Mouse (Mus musculus): ENCODE results near the gene Nudt8.

The Nudt8 gene

DNA sequence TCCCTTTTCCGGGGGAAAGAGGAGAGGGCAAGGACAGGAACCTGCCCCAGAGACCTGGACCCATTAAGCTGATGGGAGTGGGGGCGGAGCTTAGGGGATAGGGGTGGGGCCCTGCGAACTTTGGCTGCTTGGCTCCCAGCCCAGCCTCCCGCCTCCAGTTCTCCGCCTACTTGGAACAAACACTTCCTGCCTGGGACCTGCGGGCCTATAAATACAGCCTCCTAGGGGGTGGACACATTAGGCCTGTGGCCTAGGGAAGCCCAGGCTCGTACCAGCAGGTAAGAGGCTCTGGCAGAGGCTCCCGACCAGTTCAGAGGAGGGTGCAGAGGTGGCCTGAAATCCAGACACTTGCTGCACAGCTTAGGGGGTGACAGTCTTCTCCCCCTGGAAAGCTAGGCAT, 14.0 kb upstream of the Nudt8 start, which contains the start of gene Acy3:
TSS of gene Acy3 (plus strand) at position 237 of the 400 bp plus-strand sequence.
- peak; percentile 91 for DNase-seq (ENCODE audit: low read depth, low spot score)

DNA sequence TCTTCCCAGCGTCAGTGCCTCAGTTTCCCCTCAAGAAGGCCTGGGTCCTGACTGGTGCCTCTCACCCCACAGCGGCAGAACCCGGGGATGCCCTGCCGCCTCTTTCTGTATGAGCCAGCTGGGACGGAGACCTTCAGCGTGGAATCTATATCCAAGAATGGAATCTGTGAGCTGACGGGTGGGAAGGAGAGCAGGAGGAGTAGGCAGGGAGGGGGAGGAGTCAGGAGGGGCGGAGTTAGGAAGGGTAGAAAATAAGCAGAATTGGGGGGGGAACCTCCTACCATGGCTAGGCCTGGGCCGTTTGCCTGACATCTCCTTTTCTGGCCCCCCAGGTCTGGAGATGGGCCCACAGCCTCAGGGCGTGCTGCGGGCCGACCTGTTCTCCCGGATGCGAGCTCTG, 12.3 kb upstream of the Nudt8 start:
- DNase-seq (ENCODE audit: low read depth, low spot score), result peak; percentile 38

DNA sequence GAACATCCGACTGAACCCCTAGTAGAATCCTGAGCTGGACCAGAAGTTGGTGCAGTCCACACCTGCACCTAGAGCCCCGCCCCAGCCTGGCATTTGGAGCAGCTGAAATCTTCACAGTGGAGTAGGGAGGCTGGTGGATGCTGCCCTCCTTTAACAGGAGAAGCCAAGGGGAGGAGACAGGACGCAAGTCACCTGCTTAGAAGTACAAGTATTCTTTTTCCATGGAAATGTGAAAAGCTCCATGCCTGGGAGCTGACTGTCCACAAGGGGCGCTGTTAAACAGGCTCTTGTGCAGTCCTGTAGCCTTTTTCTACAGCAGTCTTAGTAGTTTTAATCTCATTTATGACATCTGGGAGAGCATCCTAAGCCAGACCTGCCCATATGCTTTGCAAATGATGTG, 11.6 kb upstream of the Nudt8 start:
- peak; percentile 79 for DNase-seq (ENCODE audit: low read depth, low spot score)

DNA sequence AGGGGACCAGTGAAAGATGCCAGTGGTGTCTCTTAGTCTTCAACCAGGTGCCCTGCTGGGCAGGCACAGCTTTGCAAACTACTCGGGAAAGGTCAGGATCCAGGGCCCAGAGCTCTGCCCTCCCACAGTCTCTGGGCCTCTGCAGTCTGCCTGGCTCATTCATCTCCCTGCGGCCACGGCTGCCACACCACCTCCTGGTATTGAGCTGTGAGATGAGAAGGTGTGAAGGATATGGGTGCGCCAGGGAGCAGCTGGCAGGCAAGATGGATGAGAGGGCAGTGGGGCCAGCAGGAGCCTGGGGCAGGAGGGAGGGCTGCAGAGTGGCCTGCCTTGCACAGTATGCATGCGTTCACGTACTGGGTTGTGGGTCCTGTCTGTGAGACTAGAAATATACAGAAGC, 9.6 kb upstream of the Nudt8 start:
- DNase-seq (ENCODE audit: low read depth, low spot score), result no peak

DNA sequence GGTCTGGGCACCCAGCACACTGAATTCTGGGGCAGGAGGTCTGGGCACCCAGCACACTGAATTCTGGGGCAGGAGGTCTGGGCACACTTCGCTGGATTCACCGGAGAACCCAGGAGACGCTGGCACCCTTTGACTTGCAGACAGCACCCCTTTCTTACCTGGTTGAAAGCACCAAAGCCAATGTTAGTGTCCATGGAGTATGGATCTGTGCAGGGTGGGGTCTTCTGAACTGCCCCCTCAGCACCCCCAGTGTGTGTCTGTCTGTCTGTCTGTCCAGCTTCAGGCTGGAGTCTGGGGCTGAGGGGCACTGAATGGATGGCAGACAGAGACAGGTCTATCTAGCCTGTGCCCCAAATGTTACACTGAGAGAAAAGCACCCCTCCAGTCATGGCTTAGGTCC, 8.8 kb upstream of the Nudt8 start:
- no peak for DNase-seq (ENCODE audit: low read depth, low spot score)

DNA sequence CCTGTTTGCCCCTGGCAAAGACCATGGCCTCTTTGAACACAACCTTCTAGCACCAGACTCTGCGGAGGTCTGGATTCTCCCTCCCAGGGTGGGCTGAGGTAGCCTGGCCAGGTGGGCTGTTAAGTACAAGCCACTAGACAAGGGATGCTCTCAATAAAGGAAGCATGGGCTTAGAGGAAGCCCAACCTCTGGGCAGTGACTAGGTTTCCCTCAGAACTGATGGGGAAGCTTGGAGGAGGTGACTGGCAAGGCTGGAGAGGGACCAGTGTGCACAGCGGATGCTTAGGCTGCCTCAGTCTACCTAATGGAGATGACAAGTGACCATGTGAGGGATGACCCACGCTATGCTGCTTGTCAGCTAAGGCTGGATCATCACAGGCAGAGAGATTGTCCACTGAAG, 8.4 kb upstream of the Nudt8 start:
- no peak for DNase-seq (ENCODE audit: low read depth, low spot score)

DNA sequence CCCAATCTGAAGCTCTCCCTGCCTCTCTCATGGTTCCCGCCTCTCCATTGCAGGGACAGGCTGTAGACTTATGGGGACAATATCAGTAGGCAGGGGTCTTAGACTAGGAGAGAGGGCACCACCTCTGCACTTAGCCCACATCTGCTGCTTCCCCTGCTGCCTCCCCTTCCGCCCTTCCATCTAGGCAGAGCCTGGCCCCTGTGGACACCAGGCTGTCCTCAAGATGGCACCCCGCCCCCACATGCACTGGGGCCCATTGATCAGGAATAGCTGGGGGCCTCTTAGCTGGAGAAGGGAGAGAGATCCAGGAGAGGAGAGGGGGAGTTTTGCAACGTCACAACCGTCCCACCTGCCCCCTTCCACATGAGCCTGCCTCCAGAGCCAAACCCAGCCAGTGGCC, 8.0 kb upstream of the Nudt8 start, which contains the start of gene Tbx10:
TSS of gene Tbx10 (plus strand) at position 337 of the 400 bp plus-strand sequence.
- no peak for DNase-seq (ENCODE audit: low read depth, low spot score)

DNA sequence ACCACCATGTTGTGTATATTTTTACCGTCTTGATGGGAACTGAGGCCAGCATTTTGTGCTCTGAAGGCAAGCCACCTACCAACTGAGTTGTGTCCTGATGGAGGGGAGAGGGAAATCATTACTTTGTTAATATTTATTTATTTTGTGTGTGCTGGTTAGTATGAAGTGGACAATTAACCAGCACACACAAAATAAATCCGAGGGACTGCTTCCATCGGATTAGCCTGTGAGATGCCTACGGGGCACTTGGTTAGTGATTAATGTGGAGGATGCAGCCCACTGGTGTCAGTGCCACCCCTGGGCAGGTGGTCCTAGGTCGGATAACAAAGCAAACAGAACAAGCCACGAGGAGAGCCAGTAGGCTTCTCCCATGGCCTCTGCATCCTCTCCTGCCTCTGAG, 5.4 kb upstream of the Nudt8 start:
- DNase-seq (ENCODE audit: low read depth, low spot score), result no peak

DNA sequence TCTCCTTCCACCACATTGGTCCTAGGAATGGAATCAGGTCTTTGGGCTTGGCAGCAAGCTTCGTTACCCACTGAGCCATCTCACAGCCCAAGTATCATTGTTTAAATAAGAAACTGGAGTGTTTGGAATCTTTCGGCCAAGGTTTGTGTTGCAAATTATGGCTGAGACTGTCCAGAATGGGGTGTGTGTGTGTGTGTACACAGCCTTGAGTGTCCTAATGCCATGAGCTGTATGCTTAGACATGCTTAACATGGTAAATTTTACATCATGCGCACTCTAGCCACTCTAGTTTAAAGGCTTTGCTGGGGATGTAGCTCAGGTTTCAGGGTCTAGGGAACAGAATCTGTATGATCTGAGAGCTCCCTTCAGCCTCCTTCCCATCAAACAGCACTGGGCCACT, 4.9 kb upstream of the Nudt8 start:
- DNase-seq (ENCODE audit: low read depth, low spot score), result no peak

DNA sequence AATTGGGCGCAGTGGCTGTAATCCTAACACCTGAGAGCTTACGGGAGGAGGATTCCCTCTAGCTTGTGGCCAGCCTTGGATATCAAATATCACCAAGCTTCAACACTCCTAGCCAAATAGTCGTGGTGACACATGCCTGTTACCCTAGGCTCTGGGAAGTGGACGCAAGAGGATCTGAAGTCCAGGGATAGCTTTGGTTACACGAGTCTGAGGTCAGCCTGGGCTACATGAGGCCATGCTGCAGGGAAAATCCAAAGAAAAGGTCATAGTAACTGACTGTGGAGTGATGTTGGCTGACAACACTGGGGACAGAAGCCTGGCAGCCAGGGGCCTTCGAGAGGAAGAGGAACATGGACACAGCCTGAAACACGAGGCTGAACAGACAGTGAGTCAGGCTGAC, 4.3 kb upstream of the Nudt8 start:
- DNase-seq (ENCODE audit: low read depth, low spot score), result no peak

DNA sequence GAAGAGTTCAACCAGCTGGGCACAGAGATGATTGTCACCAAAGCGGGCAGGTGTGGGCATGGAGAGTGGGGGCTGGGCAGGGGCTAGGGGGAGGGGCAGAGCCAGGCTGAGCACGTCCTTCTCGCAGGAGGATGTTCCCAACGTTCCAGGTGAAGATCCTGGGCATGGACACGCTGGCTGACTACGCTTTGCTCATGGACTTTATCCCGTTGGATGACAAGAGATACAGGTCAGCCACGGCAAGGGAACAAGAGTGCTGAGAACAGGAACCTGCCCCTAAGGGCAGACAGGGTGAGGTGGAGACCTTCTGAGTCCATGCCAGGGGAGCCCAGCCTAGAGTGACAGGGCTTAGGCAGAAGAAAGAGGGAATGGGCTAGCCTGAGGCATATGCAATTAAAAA, 3.6 kb upstream of the Nudt8 start:
- DNase-seq (ENCODE audit: low read depth, low spot score), result no peak

DNA sequence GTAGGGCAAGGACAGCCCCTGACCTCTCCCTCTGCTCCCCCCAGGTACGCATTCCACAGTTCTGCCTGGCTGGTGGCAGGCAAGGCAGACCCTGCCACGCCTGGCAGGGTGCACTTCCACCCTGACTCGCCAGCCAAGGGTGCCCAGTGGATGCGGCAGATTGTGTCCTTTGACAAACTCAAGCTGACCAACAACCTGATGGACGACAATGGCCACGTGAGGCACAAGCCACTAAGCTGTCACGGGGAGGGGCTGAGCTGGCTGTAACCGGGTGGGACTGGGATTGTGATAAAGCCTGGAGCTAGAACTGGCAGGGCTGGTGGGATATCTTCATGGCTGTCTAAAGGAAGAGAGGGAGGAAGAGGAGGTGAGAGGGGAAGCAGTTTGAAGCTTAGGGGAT, 3.1 kb upstream of the Nudt8 start:
- no peak for DNase-seq (ENCODE audit: low read depth, low spot score)

DNA sequence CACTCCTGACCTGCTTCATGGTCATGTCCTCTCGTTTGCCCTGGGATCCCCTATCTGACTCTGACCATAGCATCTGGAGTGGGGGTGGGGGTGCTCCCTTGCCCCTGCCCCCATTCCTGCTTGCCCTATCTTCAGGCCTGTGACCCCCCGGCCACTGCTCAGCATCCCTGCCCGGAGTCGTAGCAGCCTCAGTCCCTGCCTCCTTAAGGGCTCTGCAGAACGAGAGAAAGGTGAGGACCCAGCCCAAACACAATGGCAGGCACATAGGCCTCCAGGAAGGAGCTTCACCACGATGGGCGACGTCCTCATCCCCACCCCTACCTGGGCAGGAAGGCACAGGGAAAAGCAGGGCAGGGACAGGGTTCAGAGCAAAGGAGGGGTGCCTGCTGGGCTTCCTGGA, 2.0 kb upstream of the Nudt8 start:
- no peak for DNase-seq (ENCODE audit: low read depth, low spot score)

DNA sequence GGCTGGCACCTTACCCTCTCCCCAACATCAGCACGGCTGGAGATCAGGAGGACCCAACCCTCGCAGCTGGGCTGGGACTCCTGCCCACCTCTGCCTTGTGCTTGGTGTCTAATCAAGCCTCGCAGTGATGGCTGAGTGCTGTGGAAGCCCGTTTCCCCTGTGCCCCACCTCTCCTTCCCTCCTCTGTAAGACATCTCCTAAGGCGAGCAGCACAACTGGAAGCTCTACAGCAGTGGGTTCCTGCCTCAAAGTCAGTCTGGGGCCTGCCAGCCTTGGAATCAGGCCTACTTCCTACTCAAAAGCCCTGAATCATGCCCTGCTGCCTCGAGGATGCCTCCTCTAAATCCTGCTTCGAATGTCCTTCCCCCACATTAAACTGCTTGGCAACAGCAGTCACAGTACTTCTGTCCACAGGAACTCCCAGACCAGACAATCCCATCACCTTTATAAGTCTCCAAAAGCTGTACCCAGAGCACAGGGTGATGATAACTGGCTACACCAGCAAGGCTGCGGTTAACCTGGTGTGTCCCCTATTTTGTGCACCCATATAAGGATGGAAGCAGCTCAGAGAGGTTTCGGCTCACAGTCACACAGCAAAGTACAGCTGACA, 1.2 kb upstream of the Nudt8 start:
- DNase-seq (ENCODE audit: low read depth, low spot score), result no peak

DNA sequence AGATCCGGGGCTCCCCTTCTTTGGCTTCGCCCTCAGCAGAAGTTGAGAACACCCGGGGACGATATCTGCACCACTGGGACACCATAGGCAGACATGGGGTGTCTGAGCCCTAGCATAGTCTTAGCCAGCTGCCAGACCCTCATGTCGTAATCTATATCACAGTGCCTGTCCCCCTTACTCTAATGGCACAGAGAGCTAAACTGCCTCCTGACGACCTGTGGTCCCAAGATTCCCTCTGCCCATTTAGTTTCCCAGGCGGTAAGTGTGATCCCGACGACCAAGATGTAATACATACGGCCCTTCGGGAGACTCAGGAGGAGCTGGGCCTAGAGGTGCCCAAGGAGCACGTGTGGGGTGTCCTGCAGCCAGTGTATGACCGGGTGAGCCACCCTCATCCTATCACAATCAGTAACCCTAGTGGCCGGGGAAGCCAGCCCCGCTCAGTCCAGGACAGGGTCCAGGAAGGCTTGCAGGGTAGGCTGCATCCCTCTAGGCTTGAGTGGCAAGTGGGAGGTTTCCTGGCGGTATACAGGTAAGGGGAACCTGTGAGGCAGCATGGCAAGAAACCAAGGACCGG, 657 bp downstream of the Nudt8 start:
- DNase-seq (ENCODE audit: low read depth, low spot score), result no peak

DNA sequence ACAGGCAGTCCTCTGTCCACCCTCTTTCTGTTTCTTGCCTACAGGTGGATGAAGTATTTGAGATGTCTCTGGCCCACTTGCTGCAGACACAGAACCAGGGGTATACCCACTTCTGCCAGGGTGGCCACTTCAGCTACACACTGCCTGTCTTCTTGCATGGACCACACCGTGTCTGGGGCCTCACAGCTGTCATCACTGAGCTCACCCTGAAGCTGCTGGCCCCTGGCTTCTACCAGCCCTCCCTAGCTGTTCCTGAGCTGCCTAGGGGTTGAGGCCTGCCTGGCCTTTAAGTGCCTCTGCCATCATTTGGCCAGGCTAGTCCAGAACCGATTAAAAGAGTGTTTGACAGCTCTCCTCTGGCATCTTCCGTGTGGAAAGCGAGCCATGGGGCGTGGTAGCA, 1.4 kb downstream of the Nudt8 start:
- no peak for DNase-seq (ENCODE audit: low read depth, low spot score)

DNA sequence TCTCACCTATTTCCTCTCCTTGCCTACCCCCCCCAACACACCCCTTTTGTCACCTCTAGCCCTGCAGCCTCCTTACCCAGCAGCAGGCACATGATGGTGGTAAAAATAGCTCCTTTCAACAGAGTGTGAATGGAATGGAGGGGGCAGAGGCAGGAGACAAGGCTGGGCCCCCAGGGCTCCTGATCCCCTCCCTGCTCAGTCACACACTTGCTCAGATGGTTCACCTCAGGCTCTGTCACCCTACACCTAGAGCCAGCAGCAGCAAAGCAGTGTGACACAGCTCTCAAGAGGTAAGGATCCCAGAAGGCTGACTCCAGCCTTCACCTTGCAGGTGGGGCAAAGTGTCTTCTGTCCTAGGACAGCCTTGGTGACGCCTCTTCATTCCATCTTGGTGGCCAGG, 2.7 kb downstream of the Nudt8 start, which contains the start of gene Doc2g:
TSS of gene Doc2g (plus strand) at position 202 of the 400 bp plus-strand sequence.
- no peak for DNase-seq (ENCODE audit: low read depth, low spot score)

DNA sequence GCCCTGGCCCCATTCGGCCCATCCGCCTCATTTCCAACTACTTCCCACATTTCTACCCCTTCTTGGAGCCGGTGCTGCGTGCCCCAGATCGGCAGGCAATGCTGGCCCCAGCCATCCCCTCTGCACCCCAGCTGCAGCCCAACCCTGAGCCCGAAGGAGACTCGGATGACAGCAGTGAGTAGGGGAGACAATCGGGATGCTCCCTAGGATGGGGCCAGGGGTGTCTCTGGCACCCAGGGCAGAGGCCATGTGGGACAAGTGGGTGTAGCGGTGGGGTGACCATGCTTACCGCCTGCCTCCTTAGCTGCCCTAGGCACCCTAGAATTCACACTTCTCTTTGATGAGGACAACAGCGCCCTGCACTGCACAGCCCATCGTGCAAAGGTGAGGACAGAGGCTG, 3.3 kb downstream of the Nudt8 start:
- DNase-seq (ENCODE audit: low read depth, low spot score), result no peak

DNA sequence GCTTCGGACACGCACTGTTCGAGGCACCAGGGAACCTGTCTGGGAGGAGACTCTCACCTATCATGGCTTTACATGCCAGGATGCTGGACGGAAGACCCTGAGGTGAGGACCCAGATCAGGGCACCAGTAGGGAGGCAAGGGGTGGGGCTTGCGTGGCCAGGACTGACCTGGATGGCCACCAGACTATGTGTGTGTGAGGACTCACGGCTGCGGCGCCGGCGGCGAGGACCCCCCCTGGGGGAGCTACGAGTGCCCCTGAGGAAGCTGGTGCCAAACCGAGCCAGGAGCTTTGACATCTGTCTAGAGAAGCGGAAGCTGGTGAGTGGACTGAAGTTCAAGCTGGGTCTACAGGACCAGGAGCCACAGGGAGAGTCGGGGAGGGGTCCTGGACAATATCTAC, 4.0 kb downstream of the Nudt8 start:
- DNase-seq (ENCODE audit: low read depth, low spot score), result no peak

DNA sequence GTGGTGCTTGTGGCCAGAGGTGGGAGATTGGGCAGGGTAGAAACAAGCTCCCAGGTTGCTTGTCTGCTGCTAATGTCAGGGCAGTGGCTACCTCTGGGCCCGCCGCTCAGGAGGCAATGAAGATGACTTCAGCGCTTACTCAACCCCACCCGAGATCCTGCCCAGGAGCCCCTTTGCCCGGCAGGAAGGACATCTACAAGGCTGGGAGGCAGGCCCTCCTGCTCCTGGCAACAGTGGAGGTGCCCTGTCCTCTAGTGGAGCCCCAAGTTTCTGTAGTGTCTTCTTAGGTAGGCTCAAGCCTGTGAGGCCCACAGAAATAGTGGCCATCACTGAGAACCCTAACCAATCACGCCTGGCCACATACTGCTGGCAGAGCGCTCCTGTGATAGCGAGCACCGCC, 4.7 kb downstream of the Nudt8 start:
- DNase-seq (ENCODE audit: low read depth, low spot score), result no peak

DNA sequence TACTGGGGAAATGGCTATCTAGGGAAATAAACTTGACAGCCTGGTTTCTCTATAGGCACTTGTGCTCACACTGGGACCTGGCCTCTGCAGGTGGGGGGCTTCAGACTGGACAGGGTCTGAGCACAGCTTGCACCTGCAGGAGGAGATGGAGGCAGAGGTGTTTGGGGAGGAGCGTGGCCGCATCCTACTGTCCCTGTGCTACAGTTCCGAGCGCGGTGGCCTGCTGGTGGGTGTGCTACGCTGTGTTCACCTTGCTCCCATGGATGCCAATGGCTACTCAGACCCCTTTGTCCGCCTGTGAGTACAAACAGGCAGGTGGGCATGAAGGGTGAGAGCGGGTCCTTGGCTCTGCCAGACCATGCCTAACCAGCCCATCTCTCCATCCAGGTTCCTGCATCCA, 5.6 kb downstream of the Nudt8 start:
- no peak for DNase-seq (ENCODE audit: low read depth, low spot score)

DNA sequence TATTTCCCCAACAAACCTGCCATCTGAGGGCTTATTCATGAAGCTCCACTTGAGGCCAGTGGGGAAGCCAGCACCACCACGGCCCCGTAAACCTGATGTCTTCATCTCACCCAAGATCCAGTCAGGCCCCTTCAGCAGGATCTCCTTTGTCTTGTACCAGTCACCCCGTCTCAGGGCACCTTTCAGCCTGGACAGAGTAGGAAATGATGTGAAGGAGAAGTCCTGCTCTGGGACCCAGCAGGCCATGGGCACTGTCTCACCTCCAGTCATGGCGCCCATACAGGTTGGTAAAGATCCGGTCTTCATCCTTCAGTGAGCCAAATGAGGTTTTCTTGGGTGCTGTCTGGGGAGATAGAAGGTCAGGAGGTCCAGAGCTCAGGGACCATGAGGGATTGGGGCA, 10.7 kb downstream of the Nudt8 start:
- DNase-seq (ENCODE audit: low read depth, low spot score), result no peak

DNA sequence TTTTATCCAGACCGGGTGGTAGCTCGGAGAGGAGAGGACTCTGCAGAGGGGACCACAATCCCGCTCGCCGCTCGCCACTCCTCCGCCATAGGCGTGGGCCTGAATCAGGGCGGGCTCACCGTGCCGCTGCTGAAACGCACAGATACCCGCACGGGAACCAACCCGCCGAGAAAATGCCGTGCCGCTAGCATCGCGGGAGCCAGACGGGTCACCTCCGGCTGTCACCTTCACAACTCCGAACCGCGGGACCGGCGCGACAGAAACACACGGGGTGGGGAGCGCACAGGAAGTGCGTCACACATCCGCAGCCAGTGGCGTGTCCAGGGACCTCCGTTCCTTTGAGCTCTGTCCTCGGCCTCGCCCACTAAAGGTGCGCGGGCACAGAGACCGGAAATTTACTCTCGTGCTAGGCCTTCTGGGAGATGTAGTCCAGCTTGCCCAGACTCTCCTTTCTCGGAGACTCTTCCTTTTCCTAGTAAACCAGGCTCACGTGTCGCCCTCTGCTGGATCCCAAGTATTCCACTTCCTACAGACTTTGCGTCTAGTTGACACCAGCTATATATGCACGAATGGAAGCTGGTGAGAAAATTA, 12.1 kb downstream of the Nudt8 start, which contains the start of gene Ndufv1:
TSS of gene Ndufv1 (minus strand) at position 375 of the 591 bp plus-strand sequence.
- DNase-seq (ENCODE audit: low read depth, low spot score), result peak; percentile 100
